ENCODE assay signal across 13 mouse cellular contexts in the genomic region with DNA sequence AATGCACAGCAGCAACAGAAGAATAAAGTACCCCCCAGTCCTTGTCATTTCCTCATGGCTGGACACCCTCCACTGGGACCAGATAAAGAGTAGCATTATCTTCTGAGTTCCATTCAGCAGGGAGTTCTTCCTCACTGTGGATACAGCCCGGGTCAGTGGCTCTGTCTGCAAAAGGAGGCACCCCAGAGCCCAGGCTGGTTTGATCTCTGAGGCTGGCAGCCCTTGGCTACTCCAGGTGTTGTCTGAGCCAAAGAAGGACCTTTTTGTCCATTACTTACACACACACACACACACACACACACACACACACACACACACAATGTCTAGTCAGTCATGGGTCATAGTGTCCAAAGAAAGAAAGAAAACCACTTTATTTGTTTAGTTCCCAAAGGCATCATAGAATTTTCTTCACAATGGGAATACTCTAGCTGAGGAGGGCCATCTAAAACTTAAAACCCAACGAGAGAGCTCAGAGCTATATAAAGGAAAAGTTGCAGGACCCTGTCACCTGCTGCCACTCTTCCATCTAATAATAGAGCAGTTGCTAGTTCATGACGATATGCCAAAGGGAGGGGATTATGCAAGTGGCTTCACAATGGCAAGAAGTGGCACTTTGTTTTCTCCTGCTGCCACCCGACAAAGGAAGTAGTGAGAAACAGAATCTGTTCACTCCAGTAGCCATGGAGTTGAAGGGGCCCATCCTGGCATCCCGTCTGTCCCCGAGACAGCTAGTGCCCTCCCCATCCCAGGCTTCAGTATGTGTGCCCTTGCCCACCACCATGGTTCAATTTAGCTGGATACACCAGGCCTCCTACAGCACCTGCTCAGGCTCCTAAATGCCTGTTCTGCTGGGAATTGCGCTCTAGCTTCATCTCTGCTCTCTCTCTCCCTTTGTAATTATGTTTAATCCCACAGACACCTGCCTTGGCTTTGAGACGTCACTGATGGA.
DNase-seq lines count a peak whose midpoint lies in the region; ATAC-seq and TF ChIP-seq lines count a peak whose summit lies in the region.
"Had no signal": no experiment of that assay in that cellular context is flagged by ENCODE, and none has a peak within 500 bp of the region (broad histone marks: within the 10 kb centered on the region; RNA-seq: fewer than 3 reads in every experiment).

No protein-coding gene starts in this region.

- peak overlapping the region; percentile 23; the same call in 1 of the 2 replicates for H3K4me2 ChIP-seq in heart, embryonic 12.5 days
- H3K4me2 ChIP-seq in forebrain, postnatal 0 days (ENCODE audit: low read depth), result no peak overlapping the region
- no peak overlapping the region for H3K4me2 ChIP-seq in hindbrain, embryonic 16.5 days (ENCODE audit: low read length)
- H3K4me2 ChIP-seq in neural tube, embryonic 14.5 days (ENCODE audit: low read depth, low read length), result no peak overlapping the region

- intact Hi-C loops in heart, postnatal 14 days (cut with DNase I), result no loop called here

- H3K36me3 ChIP-seq in heart, embryonic 12.5 days, result no peaks in the 10 kb centered on the region
- no peaks in the 10 kb centered on the region for H3K36me3 ChIP-seq in forebrain, postnatal 0 days (ENCODE audit: insufficient read depth)
- no peaks in the 10 kb centered on the region for H3K36me3 ChIP-seq in hindbrain, embryonic 16.5 days (ENCODE audit: control insufficient read depth, insufficient read depth, low read length)
- no peaks in the 10 kb centered on the region for H3K36me3 ChIP-seq in neural tube, embryonic 14.5 days (ENCODE audit: control insufficient read depth, insufficient read depth, low read length)

- no peak for TF ChIP-seq CTCF in forebrain, postnatal 0 days (IDR thresholded peaks at IDR 0.05; ENCODE audit: low read depth)

- H3K9me3 ChIP-seq in heart, embryonic 12.5 days (replicated peaks), result no peaks in the 10 kb centered on the region
- H3K9me3 ChIP-seq in forebrain, postnatal 0 days (ENCODE audit: low read length), result no peaks in the 10 kb centered on the region
- no peaks in the 10 kb centered on the region for H3K9me3 ChIP-seq in hindbrain, embryonic 16.5 days (ENCODE audit: control insufficient read depth, low read length)
- H3K9me3 ChIP-seq in neural tube, embryonic 14.5 days (ENCODE audit: control insufficient read depth, low read length), result no peaks in the 10 kb centered on the region

- no peak for DNase-seq in heart, postnatal 14 days
- DNase-seq in forebrain, postnatal 0 days, result peak; percentile 41
- DNase-seq in thymus, postnatal 4 days, result no peak
- DNase-seq in frontal cortex, adult 2 months (ENCODE audit: extremely low spot score in 1 of 2, low spot score in 1 of 2), result no peak
- DNase-seq: B cell, adult 2 months; kidney, postnatal 10 days; thymus, adult 18-20 months had no signal

- no peak for ATAC-seq in heart, embryonic 12.5 days (ENCODE audit: insufficient number of reproducible peaks, low FRiP score)
- peak; percentile 89 for ATAC-seq in forebrain, postnatal 0 days
- ATAC-seq in hindbrain, embryonic 16.5 days, result peak; percentile 93
- ATAC-seq in neural tube, embryonic 14.5 days (ENCODE audit: low read depth), result peak; percentile 87
- no peak for ATAC-seq in frontal cortex, adult (ENCODE audit: low TSS enrichment)
- ATAC-seq: activated CD4-positive, CD25-positive, alpha-beta regulatory T cell, adult 4 months had no signal

- no peak overlapping the region for H3K9ac ChIP-seq in heart, embryonic 12.5 days
- H3K9ac ChIP-seq in forebrain, postnatal 0 days, result no peak overlapping the region
- no peak overlapping the region for H3K9ac ChIP-seq in hindbrain, embryonic 16.5 days (ENCODE audit: low read depth, low read length)
- H3K9ac ChIP-seq in neural tube, embryonic 14.5 days (replicated peaks; ENCODE audit: low read depth, low read length), result no peak overlapping the region
- H3K9ac ChIP-seq: liver, embryonic 14.5 days had no signal

- no peak overlapping the region for H3K4me3 ChIP-seq in heart, embryonic 12.5 days
- H3K4me3 ChIP-seq in forebrain, postnatal 0 days (ENCODE audit: low read depth, low read length), result no peak overlapping the region
- no peak overlapping the region for H3K4me3 ChIP-seq in hindbrain, embryonic 16.5 days (ENCODE audit: low read length)
- H3K4me3 ChIP-seq in neural tube, embryonic 14.5 days (ENCODE audit: low read depth, low read length), result no peak overlapping the region

- H3K4me1 ChIP-seq in heart, embryonic 12.5 days (replicated peaks), result peaks cover 7% of the 10 kb centered on the region
- H3K4me1 ChIP-seq in forebrain, postnatal 0 days (ENCODE audit: insufficient read depth), result no peaks in the 10 kb centered on the region
- no peaks in the 10 kb centered on the region for H3K4me1 ChIP-seq in hindbrain, embryonic 16.5 days (ENCODE audit: control insufficient read depth, insufficient read depth, low read depth, low read length)
- H3K4me1 ChIP-seq in neural tube, embryonic 14.5 days (ENCODE audit: control insufficient read depth, insufficient read depth, low read length), result no peaks in the 10 kb centered on the region; the same call in 1 of the 2 replicates

- 37% methylated on average over 8 of the region's 8 CpGs for WGBS in heart, embryonic 12.5 days
- 6% methylated on average over 8 of the region's 8 CpGs for WGBS in forebrain, postnatal 0 days
- WGBS in hindbrain, embryonic 16.5 days, result 14% methylated on average over 8 of the region's 8 CpGs
- WGBS in neural tube, embryonic 14.5 days, result 15% methylated on average over 8 of the region's 8 CpGs

- H3K27ac ChIP-seq in heart, embryonic 12.5 days (ENCODE audit: poor library complexity, severe bottlenecking), result no peak overlapping the region
- H3K27ac ChIP-seq in forebrain, postnatal 0 days (ENCODE audit: low read depth, low read length), result 0 out of 2 replicates have a peak overlapping the region, but pooled peaks have one; percentile 22
- H3K27ac ChIP-seq in hindbrain, embryonic 16.5 days (ENCODE audit: low read depth, low read length), result no peak overlapping the region
- H3K27ac ChIP-seq in neural tube, embryonic 14.5 days (ENCODE audit: low read depth, low read length), result peak overlapping the region; percentile 52
- H3K27ac ChIP-seq: liver, embryonic 14.5 days had no signal

- H3K27me3 ChIP-seq in heart, embryonic 12.5 days (replicated peaks), result no peaks in the 10 kb centered on the region
- H3K27me3 ChIP-seq in forebrain, postnatal 0 days (ENCODE audit: insufficient read depth, low read length), result no peaks in the 10 kb centered on the region
- H3K27me3 ChIP-seq in hindbrain, embryonic 16.5 days (replicated peaks; ENCODE audit: control insufficient read depth, insufficient read depth, low read length), result no peaks in the 10 kb centered on the region
- H3K27me3 ChIP-seq in neural tube, embryonic 14.5 days (ENCODE audit: control insufficient read depth, insufficient read depth, low read length), result no peaks in the 10 kb centered on the region

Comparison
In these comparisons a context has a peak if more than half of its experiments do, and no peak if none do; other contexts are left out.
1. ATAC-seq: peak in forebrain, postnatal 0 days (single experiment), hindbrain, embryonic 16.5 days (single experiment) and neural tube, embryonic 14.5 days (single experiment); none in heart, embryonic 12.5 days (single experiment) and frontal cortex, adult (single experiment).
2. H3K27ac ChIP-seq: peak in forebrain, postnatal 0 days (single experiment) and neural tube, embryonic 14.5 days (single experiment); none in heart, embryonic 12.5 days (single experiment) and hindbrain, embryonic 16.5 days (single experiment).